Mouse (Mus musculus): ENCODE measurements at regions not wholly inside any gene's neighbourhood (a gene's known extent, or its start where the extent isn't known, plus 50 kb on each side); places are given as distances from the start of the nearest gene placed in this dataset.
A peak's percentile ranks its signal among the peaks of the same experiment; 100 is the strongest.
"Not testable (repeated sequence)": the region's sequence is repeated elsewhere in the genome, so short reads cannot be mapped to it uniquely, and the experiment has no call there.

GRCm38 (mm10) chr9:32936462-32936861 lies 300.4 kb downstream of the Ets1 start:
- WGBS = 73% methylated on average over 9 of the region's 9 CpGs
- no peaks in the 10 kb centered on the region for H3K9me3 ChIP-seq
- peaks cover 14% of the 10 kb centered on the region; the same call in 1 of the 2 replicates for H3K27me3 ChIP-seq
- no peak overlapping the region for H3K4me3 ChIP-seq (replicated peaks)
- no peak overlapping the region for H3K4me2 ChIP-seq
- H3K4me1 ChIP-seq = peaks cover 9% of the 10 kb centered on the region
- no peak overlapping the region for H3K9ac ChIP-seq
- no peak for ATAC-seq (ENCODE audit: low FRiP score)
- H3K27ac ChIP-seq = no peak overlapping the region
- no peaks in the 10 kb centered on the region for H3K36me3 ChIP-seq (replicated peaks)

- H3K9ac ChIP-seq = no peak overlapping the region
- no peak overlapping the region for H3K4me3 ChIP-seq (replicated peaks)
- H3K4me1 ChIP-seq = peaks cover 9% of the 10 kb centered on the region
- H3K27ac ChIP-seq = no peak overlapping the region
- H3K4me2 ChIP-seq = no peak overlapping the region
- H3K27me3 ChIP-seq = peaks cover 14% of the 10 kb centered on the region; the same call in 1 of the 2 replicates
- no peaks in the 10 kb centered on the region for H3K9me3 ChIP-seq
- no peaks in the 10 kb centered on the region for H3K36me3 ChIP-seq (replicated peaks)
- WGBS = 87% methylated on average over 7 of the region's 7 CpGs
- ATAC-seq (ENCODE audit: low FRiP score) = no peak
Measured at GRCm38 (mm10) chr9:32937391-32937790, 301.4 kb downstream of the Ets1 start.

- H3K27ac ChIP-seq = no peak overlapping the region
- ATAC-seq (ENCODE audit: low FRiP score) = no peak
- H3K9ac ChIP-seq = no peak overlapping the region
- peaks cover 9% of the 10 kb centered on the region for H3K4me1 ChIP-seq
- peaks cover 25% of the 10 kb centered on the region; the same call in 1 of the 2 replicates for H3K27me3 ChIP-seq
- H3K4me2 ChIP-seq = no peak overlapping the region
- H3K9me3 ChIP-seq = no peaks in the 10 kb centered on the region
- no peaks in the 10 kb centered on the region for H3K36me3 ChIP-seq (replicated peaks)
- WGBS = 92% methylated on average over 6 of the region's 6 CpGs
- H3K4me3 ChIP-seq (replicated peaks) = no peak overlapping the region
Measured at GRCm38 (mm10) chr9:32938857-32939256, 302.8 kb downstream of the Ets1 start.

- WGBS = 96% methylated on average over 3 of the region's 3 CpGs
- H3K4me1 ChIP-seq = peaks cover 9% of the 10 kb centered on the region
- no peak overlapping the region for H3K27ac ChIP-seq
- no peak overlapping the region for H3K4me2 ChIP-seq
- no peak overlapping the region for H3K9ac ChIP-seq
- no peaks in the 10 kb centered on the region for H3K36me3 ChIP-seq (replicated peaks)
- H3K9me3 ChIP-seq = no peaks in the 10 kb centered on the region
- ATAC-seq (ENCODE audit: low FRiP score) = no peak
- H3K4me3 ChIP-seq (replicated peaks) = no peak overlapping the region
- peaks cover 25% of the 10 kb centered on the region; the same call in 1 of the 2 replicates for H3K27me3 ChIP-seq
Measured at GRCm38 (mm10) chr9:32939626-32940025, 303.6 kb downstream of the Ets1 start.

- Histone ChIP-seq H3K4me1 (peaks cover 9% of the 10 kb centered on the region), H3K27me3 (peaks cover 25% of the 10 kb centered on the region; the same call in 1 of the 2 replicates), H3K9me3 (no peaks in the 10 kb centered on the region), H3K9ac (peak overlapping the region; percentile 54), H3K36me3 (replicated peaks) (no peaks in the 10 kb centered on the region), H3K4me3 (replicated peaks) (peak overlapping the region; percentile 42), H3K27ac (no peak overlapping the region), H3K4me2 (peak overlapping the region; percentile 59)
- ATAC-seq (ENCODE audit: low FRiP score) = peak; percentile 88
- WGBS = 22% methylated on average over 19 of the region's 19 CpGs
Measured at GRCm38 (mm10) chr9:32940111-32940813, 304.2 kb downstream of the Ets1 start.

GRCm38 (mm10) chr9:32940919-32941767 lies 305.1 kb downstream of the Ets1 start:
- no peak overlapping the region; the same call in 1 of the 2 replicates for H3K4me3 ChIP-seq (replicated peaks)
- peak overlapping the region; percentile 59 for H3K4me2 ChIP-seq
- no peaks in the 10 kb centered on the region for H3K9me3 ChIP-seq
- ATAC-seq (ENCODE audit: low FRiP score) = peak; percentile 34; the same call in 1 of the 2 replicates
- H3K27me3 ChIP-seq = peaks cover 25% of the 10 kb centered on the region; the same call in 1 of the 2 replicates
- no peak overlapping the region for H3K27ac ChIP-seq
- 39% methylated on average over 12 of the region's 12 CpGs for WGBS
- no peaks in the 10 kb centered on the region for H3K36me3 ChIP-seq (replicated peaks)
- H3K4me1 ChIP-seq = peaks cover 9% of the 10 kb centered on the region
- H3K9ac ChIP-seq = no peak overlapping the region

GRCm38 (mm10) chr9:32941768-32942030 lies 305.7 kb downstream of the Ets1 start:
- Histone ChIP-seq H3K4me2 (no peak overlapping the region), H3K27me3 (peaks cover 25% of the 10 kb centered on the region; the same call in 1 of the 2 replicates)
- no peak for ATAC-seq (ENCODE audit: low FRiP score)

GRCm38 (mm10) chr9:32947221-32947620 lies 311.2 kb downstream of the Ets1 start:
- H3K27me3 ChIP-seq = 0 out of 2 replicates have a peak, but pooled peaks cover 11% of the 10 kb centered on the region
- no peak for ATAC-seq (ENCODE audit: low FRiP score)
- whole genome bisulfite sequencing = 85% methylated on average over 3 of the region's 3 CpGs

More at GRCm38 (mm10) chr9:32941768-32942030, 305.7 kb downstream of the Ets1 start:
- H3K9ac ChIP-seq = no peak overlapping the region
- H3K27ac ChIP-seq = no peak overlapping the region
- no peak overlapping the region for H3K4me3 ChIP-seq (replicated peaks)
- peaks cover 9% of the 10 kb centered on the region for H3K4me1 ChIP-seq
- H3K36me3 ChIP-seq (replicated peaks) = no peaks in the 10 kb centered on the region
- no peaks in the 10 kb centered on the region for H3K9me3 ChIP-seq

GRCm38 (mm10) chr9:32949036-32949435 lies 313.0 kb downstream of the Ets1 start:
- H3K36me3 ChIP-seq (replicated peaks) = no peaks in the 10 kb centered on the region
- WGBS = 78% methylated on average over 3 of the region's 3 CpGs
- H3K4me3 ChIP-seq (replicated peaks) = no peak overlapping the region
- no peaks in the 10 kb centered on the region for H3K9me3 ChIP-seq
- H3K9ac ChIP-seq = no peak overlapping the region
- no peak for ATAC-seq (ENCODE audit: low FRiP score)
- no peak overlapping the region for H3K27ac ChIP-seq
- no peaks in the 10 kb centered on the region for H3K27me3 ChIP-seq
- H3K4me1 ChIP-seq = no peaks in the 10 kb centered on the region
- H3K4me2 ChIP-seq = no peak overlapping the region

More at GRCm38 (mm10) chr9:32947221-32947620, 311.2 kb downstream of the Ets1 start:
- H3K27ac ChIP-seq = no peak overlapping the region
- H3K4me1 ChIP-seq = no peaks in the 10 kb centered on the region
- H3K9ac ChIP-seq = no peak overlapping the region
- H3K4me2 ChIP-seq = no peak overlapping the region
- H3K9me3 ChIP-seq = no peaks in the 10 kb centered on the region
- no peak overlapping the region for H3K4me3 ChIP-seq (replicated peaks)
- no peaks in the 10 kb centered on the region for H3K36me3 ChIP-seq (replicated peaks)

- ATAC-seq (ENCODE audit: low FRiP score) = no peak
- H3K4me2 ChIP-seq = no peak overlapping the region
- WGBS = 85% methylated on average over 3 of the region's 3 CpGs
Measured at GRCm38 (mm10) chr9:32958716-32959115, 322.7 kb downstream of the Ets1 start.

GRCm38 (mm10) chr9:32959468-32959867 lies 323.4 kb downstream of the Ets1 start:
- not testable (repeated sequence) for H3K9me3 ChIP-seq; H3K36me3 ChIP-seq (replicated peaks); H3K27ac ChIP-seq; H3K4me1 ChIP-seq; H3K4me3 ChIP-seq (replicated peaks); H3K4me2 ChIP-seq; ATAC-seq (ENCODE audit: low FRiP score); H3K27me3 ChIP-seq; H3K9ac ChIP-seq

More at GRCm38 (mm10) chr9:32958716-32959115, 322.7 kb downstream of the Ets1 start:
- H3K4me1 ChIP-seq = no peaks in the 10 kb centered on the region
- no peaks in the 10 kb centered on the region for H3K27me3 ChIP-seq
- H3K36me3 ChIP-seq (replicated peaks) = no peaks in the 10 kb centered on the region
- H3K27ac ChIP-seq = no peak overlapping the region
- no peak overlapping the region for H3K9ac ChIP-seq
- no peak overlapping the region for H3K4me3 ChIP-seq (replicated peaks)
- H3K9me3 ChIP-seq = no peaks in the 10 kb centered on the region

- Histone ChIP-seq H3K27ac (no peak overlapping the region), H3K36me3 (replicated peaks) (no peaks in the 10 kb centered on the region), H3K27me3 (no peaks in the 10 kb centered on the region), H3K4me1 (no peaks in the 10 kb centered on the region), H3K4me2 (no peak overlapping the region), H3K4me3 (replicated peaks) (no peak overlapping the region), H3K9me3 (no peaks in the 10 kb centered on the region), H3K9ac (no peak overlapping the region)
- 92% methylated on average over 5 of the region's 5 CpGs for WGBS
- ATAC-seq (ENCODE audit: low FRiP score) = no peak
Measured at GRCm38 (mm10) chr9:32962679-32963205, 326.7 kb downstream of the Ets1 start.
